Mouse (Mus musculus): Measurements from ENCODE around the gene Socs2. TPM values are rescaled to one million over a fixed set of nuclear protein-coding genes. Genes with fewer than 3 reads are reported as not detected.

The Socs2 gene
- polyA plus RNA-seq, 2 experiments = 1.5 to 5.4 TPM

- DNase-seq (ENCODE audit: low read depth in 3 of 3, low spot score in 3 of 3) = no peak
- Histone ChIP-seq H3K9me3 (ENCODE audit: control insufficient read depth, low read length) (no peaks in the 10 kb centered on the region), H3K4me3 (ENCODE audit: insufficient read depth in 1 of 2, low read depth in 2 of 2, low read length in 2 of 2) (no peak overlapping the region), H3K4me1 (replicated peaks; ENCODE audit: control insufficient read depth in 2 of 2, insufficient read depth in 2 of 2, low read length in 1 of 2) (0 out of 4 replicates have a peak, but pooled peaks cover 0 to under 1% of the 10 kb centered on the region in 2 experiments), H3K36me3 (replicated peaks; ENCODE audit: control insufficient read depth, insufficient read depth, low read depth) (no peaks in the 10 kb centered on the region), H3K27me3 (ENCODE audit: control insufficient read depth, insufficient read depth, low read length) (peaks cover 13% of the 10 kb centered on the region), H3K4me2 (ENCODE audit: low read depth) (no peak overlapping the region), H3K27ac (no peak overlapping the region), H3K9ac (replicated peaks) (no peak overlapping the region)
- no peak for TF ChIP-seq EP300 (IDR thresholded peaks at IDR 0.05; ENCODE audit: low read depth)
- WGBS (ENCODE audit: insufficient replicate concordance) = 52% methylated on average over 10 of the region's 10 CpGs
- ATAC-seq (ENCODE audit: insufficient read depth) = no peak
Measured at GRCm38 (mm10) chr10:95420284-95420683, 3.3 kb upstream of the Socs2 start.

GRCm38 (mm10) chr10:95419726-95420125, 2.7 kb upstream of the Socs2 start:
- 80% methylated on average over 3 of the region's 3 CpGs for WGBS (ENCODE audit: insufficient replicate concordance)

GRCm38 (mm10) chr10:95418631-95419030, 1.7 kb upstream of the Socs2 start:
- no peak for TF ChIP-seq EP300 (IDR thresholded peaks at IDR 0.05; ENCODE audit: low read depth)
- no peak for TF ChIP-seq CTCF (IDR thresholded peaks at IDR 0.05; ENCODE audit: low read depth)
- Histone ChIP-seq H3K36me3 (replicated peaks; ENCODE audit: control insufficient read depth, insufficient read depth, low read depth) (no peaks in the 10 kb centered on the region), H3K27ac (no peak overlapping the region), H3K9ac (replicated peaks) (no peak overlapping the region), H3K4me2 (ENCODE audit: low read depth) (no peak overlapping the region), H3K9me3 (ENCODE audit: control insufficient read depth, low read length) (no peaks in the 10 kb centered on the region), H3K27me3 (ENCODE audit: control insufficient read depth, insufficient read depth, low read length) (peaks cover 30% of the 10 kb centered on the region), H3K4me3 (ENCODE audit: insufficient read depth in 1 of 2, low read depth in 2 of 2, low read length in 2 of 2) (no peak overlapping the region), H3K4me1 (replicated peaks; ENCODE audit: control insufficient read depth in 2 of 2, insufficient read depth in 2 of 2, low read length in 1 of 2) (peaks cover 0 to 4% of the 10 kb centered on the region in 2 experiments; a peak in 2 of 4 replicates)
- DNase-seq (ENCODE audit: low read depth in 3 of 3, low spot score in 3 of 3) (no peak), ATAC-seq (ENCODE audit: insufficient read depth) (no peak)
- WGBS (ENCODE audit: insufficient replicate concordance) = 34% methylated on average over 6 of the region's 6 CpGs

More at GRCm38 (mm10) chr10:95419726-95420125, 2.7 kb upstream of the Socs2 start:
- Histone ChIP-seq H3K36me3 (replicated peaks; ENCODE audit: control insufficient read depth, insufficient read depth, low read depth) (no peaks in the 10 kb centered on the region), H3K27ac (no peak overlapping the region), H3K4me2 (ENCODE audit: low read depth) (no peak overlapping the region), H3K9ac (replicated peaks) (no peak overlapping the region), H3K27me3 (ENCODE audit: control insufficient read depth, insufficient read depth, low read length) (peaks cover 19% of the 10 kb centered on the region), H3K4me3 (ENCODE audit: insufficient read depth in 1 of 2, low read depth in 2 of 2, low read length in 2 of 2) (no peak overlapping the region), H3K9me3 (ENCODE audit: control insufficient read depth, low read length) (no peaks in the 10 kb centered on the region), H3K4me1 (replicated peaks; ENCODE audit: control insufficient read depth in 2 of 2, insufficient read depth in 2 of 2, low read length in 1 of 2) (peaks cover 0 to 4% of the 10 kb centered on the region in 2 experiments; a peak in 2 of 4 replicates)
- no peak for ATAC-seq (ENCODE audit: insufficient read depth)
- TF ChIP-seq CTCF (IDR thresholded peaks at IDR 0.05; ENCODE audit: low read depth) = no peak
- no peak for TF ChIP-seq EP300 (IDR thresholded peaks at IDR 0.05; ENCODE audit: low read depth)
- DNase-seq (ENCODE audit: low read depth in 3 of 3, low spot score in 3 of 3) = no peak

GRCm38 (mm10) chr10:95417496-95418236, 686 bp upstream of the Socs2 start:
- Histone ChIP-seq H3K27me3 (ENCODE audit: control insufficient read depth, insufficient read depth, low read length) (peaks cover 34% of the 10 kb centered on the region), H3K4me1 (replicated peaks; ENCODE audit: control insufficient read depth in 2 of 2, insufficient read depth in 2 of 2, low read length in 1 of 2) (peaks cover 0 to 4% of the 10 kb centered on the region in 2 experiments; a peak in 2 of 4 replicates), H3K27ac (no peak overlapping the region), H3K36me3 (replicated peaks; ENCODE audit: control insufficient read depth, insufficient read depth, low read depth) (no peaks in the 10 kb centered on the region), H3K9me3 (ENCODE audit: control insufficient read depth, low read length) (no peaks in the 10 kb centered on the region), H3K4me3 (ENCODE audit: insufficient read depth in 1 of 2, low read depth in 2 of 2, low read length in 2 of 2) (peak overlapping the region; percentile 48 to 65), H3K9ac (replicated peaks) (no peak overlapping the region; the same call in 1 of the 2 replicates), H3K4me2 (ENCODE audit: low read depth) (peak overlapping the region; percentile 75)
- under 1% methylated on average over 25 of the region's 25 CpGs for WGBS (ENCODE audit: insufficient replicate concordance)
- ATAC-seq (ENCODE audit: insufficient read depth) (no peak; the same call in 1 of the 2 replicates), DNase-seq (ENCODE audit: low read depth in 3 of 3, low spot score in 3 of 3) (peak; percentile 28 to 53 (median 40))
- peak; percentile 79 for TF ChIP-seq CTCF (IDR thresholded peaks at IDR 0.05; ENCODE audit: low read depth)
- no peak for TF ChIP-seq EP300 (IDR thresholded peaks at IDR 0.05; ENCODE audit: low read depth)

GRCm38 (mm10) chr10:95416361-95416684, 657 bp downstream of the Socs2 start:
- WGBS (ENCODE audit: insufficient replicate concordance) = under 1% methylated on average over 34 of the region's 34 CpGs
- peaks cover 34% of the 10 kb centered on the region for H3K27me3 ChIP-seq (ENCODE audit: control insufficient read depth, insufficient read depth, low read length)
- peak; percentile 53; the same call in 1 of the 2 replicates for ATAC-seq (ENCODE audit: insufficient read depth)

More at GRCm38 (mm10) chr10:95416361-95416684, 657 bp downstream of the Socs2 start:
- H3K4me2 ChIP-seq (ENCODE audit: low read depth) = peak overlapping the region; percentile 75
- H3K4me1 ChIP-seq (replicated peaks; ENCODE audit: control insufficient read depth in 2 of 2, insufficient read depth in 2 of 2, low read length in 1 of 2) = peaks cover 0 to 4% of the 10 kb centered on the region in 2 experiments; a peak in 2 of 4 replicates
- H3K9me3 ChIP-seq (ENCODE audit: control insufficient read depth, low read length) = no peaks in the 10 kb centered on the region
- TF ChIP-seq EP300 (IDR thresholded peaks at IDR 0.05; ENCODE audit: low read depth) (no peak), CTCF (IDR thresholded peaks at IDR 0.05; ENCODE audit: low read depth) (no peak)
- peak overlapping the region; percentile 48 to 65 for H3K4me3 ChIP-seq (ENCODE audit: insufficient read depth in 1 of 2, low read depth in 2 of 2, low read length in 2 of 2)
- no peak for DNase-seq (ENCODE audit: low read depth in 3 of 3, low spot score in 3 of 3)
- H3K36me3 ChIP-seq (replicated peaks; ENCODE audit: control insufficient read depth, insufficient read depth, low read depth) = no peaks in the 10 kb centered on the region
- H3K9ac ChIP-seq (replicated peaks) = peak overlapping the region; percentile 63
- no peak overlapping the region for H3K27ac ChIP-seq

Data from liver, embryonic 14.5 days (tissue).